Mouse (Mus musculus) cerebellum, adult 9-11 months (tissue): ENCODE data around the gene Nudt15.

Experiments used
- DNase-seq: peaks from one replicate; pipeline ENCODE4 v3.0.0; 2022

Nudt15 gene

GRCm38 (mm10) chr14:73507702-73508376 is 40.2 kb downstream of the Nudt15 start:
- no peak for DNase-seq

GRCm38 (mm10) chr14:73507200-73507599 is 40.8 kb downstream of the Nudt15 start:
- DNase-seq = no peak

- DNase-seq = no peak
Observed at GRCm38 (mm10) chr14:73506283-73506682, 41.8 kb downstream of the Nudt15 start.

- DNase-seq = no peak
Observed at GRCm38 (mm10) chr14:73503237-73503933, 44.7 kb downstream of the Nudt15 start.

- peak; percentile 71 for DNase-seq
Observed at GRCm38 (mm10) chr14:73502591-73503184, 45.4 kb downstream of the Nudt15 start.

GRCm38 (mm10) chr14:73501721-73502120 is 46.3 kb downstream of the Nudt15 start:
- DNase-seq = no peak

- no peak for DNase-seq
Observed at GRCm38 (mm10) chr14:73501283-73501682, 46.8 kb downstream of the Nudt15 start.

GRCm38 (mm10) chr14:73495753-73496152 is 52.3 kb downstream of the Nudt15 start:
- DNase-seq = no peak

- DNase-seq = no peak
Observed at GRCm38 (mm10) chr14:73494122-73494521, 53.9 kb downstream of the Nudt15 start.

GRCm38 (mm10) chr14:73493356-73493755 is 54.7 kb downstream of the Nudt15 start:
- no peak for DNase-seq

- no peak for DNase-seq
Observed at GRCm38 (mm10) chr14:73486641-73487040, 61.4 kb downstream of the Nudt15 start.

GRCm38 (mm10) chr14:73484366-73485110 is 63.5 kb downstream of the Nudt15 start:
- DNase-seq = no peak

- DNase-seq = no peak
Observed at GRCm38 (mm10) chr14:73483516-73484229, 64.4 kb downstream of the Nudt15 start.

- no peak for DNase-seq
Observed at GRCm38 (mm10) chr14:73479771-73480170, 68.3 kb downstream of the Nudt15 start.

GRCm38 (mm10) chr14:73478321-73478720 is 69.7 kb downstream of the Nudt15 start:
- no peak for DNase-seq

GRCm38 (mm10) chr14:73477077-73477476 is 71.0 kb downstream of the Nudt15 start:
- no peak for DNase-seq

- no peak for DNase-seq
Observed at GRCm38 (mm10) chr14:73476361-73476934, 71.6 kb downstream of the Nudt15 start.

GRCm38 (mm10) chr14:73475506-73475905 is 72.5 kb downstream of the Nudt15 start:
- DNase-seq = peak; percentile 30

- DNase-seq = peak; percentile 70
Observed at GRCm38 (mm10) chr14:73474636-73475093, 73.4 kb downstream of the Nudt15 start.

- DNase-seq = peak; percentile 76
Observed at GRCm38 (mm10) chr14:73473670-73474460, 74.2 kb downstream of the Nudt15 start.

- no peak for DNase-seq
Observed at GRCm38 (mm10) chr14:73472205-73472604, 75.8 kb downstream of the Nudt15 start.
